Mouse (Mus musculus): Measurements from ENCODE around the gene Ehbp1l1.

- TF ChIP-seq CTCF (IDR thresholded peaks at IDR 0.05; ENCODE audit: control insufficient read depth, insufficient read depth, insufficient replicate concordance, low read depth, low read length) (no peak), POLR2A (IDR thresholded peaks at IDR 0.05; ENCODE audit: control insufficient read depth, low read depth, low read length) (no peak)
Measured at GRCm38 (mm10) chr19:5725029-5725707, 949 bp downstream of the Ehbp1l1 start.
